Mouse (Mus musculus): ENCODE data around the gene Smc5. TPM values are rescaled to one million over a fixed set of nuclear protein-coding genes. Genes with fewer than 3 reads are reported as not detected.

Gene Smc5
- polyA plus RNA-seq, 1 experiment from 2014 or later, result 23.5 TPM

- no peak overlapping the region for H3K27ac ChIP-seq
- H3K36me3 ChIP-seq, result no peaks in the 10 kb centered on the region
- H3K4me2 ChIP-seq, result no peak overlapping the region
- no peaks in the 10 kb centered on the region for H3K27me3 ChIP-seq (replicated peaks)
- no peak for ATAC-seq
- H3K9me3 ChIP-seq (replicated peaks), result no peaks in the 10 kb centered on the region
- 0 out of 2 replicates have a peak, but pooled peaks cover 4% of the 10 kb centered on the region for H3K4me1 ChIP-seq
- 64% methylated on average over 3 of the region's 3 CpGs for WGBS (ENCODE audit: insufficient replicate concordance)
- no peak overlapping the region for H3K4me3 ChIP-seq
- H3K9ac ChIP-seq, result no peak overlapping the region
Observed at GRCm38 (mm10) chr19:23163361-23163760, 110.3 kb downstream of the Smc5 start.

GRCm38 (mm10) chr19:23162877-23163276 is 110.8 kb downstream of the Smc5 start:
- no peak overlapping the region for H3K4me3 ChIP-seq
- 75% methylated on average over 6 of the region's 6 CpGs for WGBS (ENCODE audit: insufficient replicate concordance)
- no peak for ATAC-seq

GRCm38 (mm10) chr19:23162387-23162809 is 111.3 kb downstream of the Smc5 start:
- Histone ChIP-seq H3K27me3 (replicated peaks) (no peaks in the 10 kb centered on the region), H3K27ac (no peak overlapping the region), H3K9me3 (replicated peaks) (no peaks in the 10 kb centered on the region), H3K9ac (no peak overlapping the region), H3K4me2 (no peak overlapping the region), H3K36me3 (no peaks in the 10 kb centered on the region), H3K4me3 (no peak overlapping the region), H3K4me1 (0 out of 2 replicates have a peak, but pooled peaks cover 4% of the 10 kb centered on the region)
- WGBS (ENCODE audit: insufficient replicate concordance), result 51% methylated on average over 8 of the region's 8 CpGs
- no peak for ATAC-seq

More at GRCm38 (mm10) chr19:23162877-23163276, 110.8 kb downstream of the Smc5 start:
- Histone ChIP-seq H3K36me3 (no peaks in the 10 kb centered on the region), H3K9ac (no peak overlapping the region), H3K4me2 (no peak overlapping the region), H3K9me3 (replicated peaks) (no peaks in the 10 kb centered on the region), H3K4me1 (0 out of 2 replicates have a peak, but pooled peaks cover 4% of the 10 kb centered on the region), H3K27me3 (replicated peaks) (no peaks in the 10 kb centered on the region), H3K27ac (no peak overlapping the region)

GRCm38 (mm10) chr19:23159780-23160395 is 113.8 kb downstream of the Smc5 start:
- no peak for ATAC-seq
- 77% methylated on average over 10 of the region's 10 CpGs for WGBS (ENCODE audit: insufficient replicate concordance)
- Histone ChIP-seq H3K36me3 (no peaks in the 10 kb centered on the region), H3K27ac (no peak overlapping the region), H3K4me3 (no peak overlapping the region), H3K9ac (no peak overlapping the region), H3K27me3 (replicated peaks) (no peaks in the 10 kb centered on the region), H3K4me1 (peaks cover 10% of the 10 kb centered on the region), H3K4me2 (no peak overlapping the region), H3K9me3 (replicated peaks) (no peaks in the 10 kb centered on the region)

Other genes with a start within 250 kb of the Smc5 start
- 2.1 and 2.7 TPM in 2 replicates for gene Klf9, start 132.7 kb downstream of the Smc5 start, polyA plus RNA-seq (2016; fragmentation: Nextera tagmentation; extraction: Ambion mirVana)
- gene Mamdc2, start 174.5 kb upstream of the Smc5 start, polyA plus RNA-seq (2016; fragmentation: Nextera tagmentation; extraction: Ambion mirVana), result 0.23 and 0.33 TPM in 2 replicates

Data from liver, embryonic 12.5 days (tissue).